Mouse (Mus musculus): ENCODE data around the gene Dmac1.

DNA sequence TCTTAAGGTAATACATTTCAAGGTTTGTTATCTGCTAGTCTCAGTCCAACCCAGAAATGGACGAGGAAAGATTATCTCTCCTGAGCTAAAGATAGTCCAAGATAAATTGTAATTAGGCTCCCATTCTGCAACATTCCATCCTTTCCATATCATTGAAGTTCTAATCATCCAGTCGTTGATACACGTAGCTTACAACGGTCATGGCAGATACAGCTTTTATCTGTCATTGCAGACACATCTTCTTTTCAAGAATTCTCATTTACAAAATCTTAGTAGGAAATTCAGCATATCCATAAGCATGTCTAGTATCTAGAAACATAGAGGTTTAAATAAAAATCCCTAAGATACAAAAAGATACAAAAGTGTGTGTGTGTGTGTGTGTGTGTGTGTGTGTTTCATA is 13.0 kb upstream of the Dmac1 start:
- no peak for TF ChIP-seq CTCF (IDR thresholded peaks at IDR 0.05; ENCODE audit: borderline replicate concordance, insufficient read depth, low read depth, low read length)
- TF ChIP-seq POLR2A (IDR thresholded peaks at IDR 0.05; ENCODE audit: borderline replicate concordance, insufficient read depth, low read length), result no peak

Data from cerebellum, adult 2 months (tissue).